Mouse (Mus musculus) thymus, adult 2 months (tissue): ENCODE data around the gene Adora3. TPM values are rescaled to one million over a fixed set of nuclear protein-coding genes. Genes with fewer than 3 reads are reported as not detected.
"Not testable (repeated sequence)": the region's sequence is repeated elsewhere in the genome, so short reads cannot be mapped to it uniquely, and the experiment has no call there.

Experiments
- DNase-seq: peaks from one replicate; pipeline ENCODE4 v3.0.0; 2021
- H3K27ac ChIP-seq: fragments of 200-500 bp; 2 replicates; pipeline ENCODE4 v1.5.1; 2012; ENCODE audit warnings: low read length, control low read depth; ENCODE audit not compliant: control insufficient read depth, insufficient read depth
- H3K27me3 ChIP-seq: fragments of 200-500 bp; 2 replicates; pipeline ENCODE4 v1.6.1; 2012; ENCODE audit warnings: mild to moderate bottlenecking, low read length, moderate library complexity, mixed read lengths; ENCODE audit not compliant: control insufficient read depth, insufficient read depth
- H3K36me3 ChIP-seq: fragments of 200-500 bp; 2 replicates; pipeline ENCODE4 v1.6.1; 2012; ENCODE audit warnings: mild to moderate bottlenecking, low read length, moderate library complexity; ENCODE audit not compliant: control insufficient read depth, insufficient read depth
- H3K4me1 ChIP-seq: fragments of 200-500 bp; replicated peaks from 2 replicates; pipeline ENCODE4 v1.6.1; 2012; ENCODE audit warnings: low read length; ENCODE audit not compliant: control insufficient read depth, insufficient read depth
- H3K4me3 ChIP-seq: fragments of 200-500 bp; 2 replicates; pipeline ENCODE4 v1.5.1; 2012; ENCODE audit warnings: mild to moderate bottlenecking, low read length, control low read depth, moderate library complexity; ENCODE audit not compliant: control insufficient read depth, insufficient read depth
- CTCF ChIP-seq: fragments of 200-500 bp; IDR thresholded peaks from 2 replicates; pipeline ENCODE4 v1.5.1; 2012; ENCODE audit warnings: mild to moderate bottlenecking, control low read depth, low read length, moderate library complexity, borderline replicate concordance; ENCODE audit not compliant: control insufficient read depth, poor library complexity, insufficient read depth; ENCODE audit errors: extremely low read depth
- POLR2A ChIP-seq: fragments of 200-500 bp; IDR thresholded peaks from 2 replicates; pipeline ENCODE4 v1.6.1; 2012; ENCODE audit warnings: mild to moderate bottlenecking, low read length, control low read depth, moderate library complexity; ENCODE audit not compliant: control insufficient read depth, poor library complexity, insufficient read depth; ENCODE audit errors: extremely low read depth
- WGBS: fragments of 180-500 bp; shearing (Covaris S2); methylation state at CpG from one replicate; pipeline ENCODE4 v1.1.7; 2018; 5-methylcytosine and 5-hydroxymethylcytosine counted together
- polyA plus RNA-seq: library from polyadenylated mRNA; depleted of rRNA; stranded (reverse); fragments of >200 nt; gene quantifications from 2 replicates; pipeline ENCODE4 v1.2.3, GENCODE M21; 2012

Adora3 gene
- polyA plus RNA-seq, 1 experiment, result 0.90 TPM

DNA sequence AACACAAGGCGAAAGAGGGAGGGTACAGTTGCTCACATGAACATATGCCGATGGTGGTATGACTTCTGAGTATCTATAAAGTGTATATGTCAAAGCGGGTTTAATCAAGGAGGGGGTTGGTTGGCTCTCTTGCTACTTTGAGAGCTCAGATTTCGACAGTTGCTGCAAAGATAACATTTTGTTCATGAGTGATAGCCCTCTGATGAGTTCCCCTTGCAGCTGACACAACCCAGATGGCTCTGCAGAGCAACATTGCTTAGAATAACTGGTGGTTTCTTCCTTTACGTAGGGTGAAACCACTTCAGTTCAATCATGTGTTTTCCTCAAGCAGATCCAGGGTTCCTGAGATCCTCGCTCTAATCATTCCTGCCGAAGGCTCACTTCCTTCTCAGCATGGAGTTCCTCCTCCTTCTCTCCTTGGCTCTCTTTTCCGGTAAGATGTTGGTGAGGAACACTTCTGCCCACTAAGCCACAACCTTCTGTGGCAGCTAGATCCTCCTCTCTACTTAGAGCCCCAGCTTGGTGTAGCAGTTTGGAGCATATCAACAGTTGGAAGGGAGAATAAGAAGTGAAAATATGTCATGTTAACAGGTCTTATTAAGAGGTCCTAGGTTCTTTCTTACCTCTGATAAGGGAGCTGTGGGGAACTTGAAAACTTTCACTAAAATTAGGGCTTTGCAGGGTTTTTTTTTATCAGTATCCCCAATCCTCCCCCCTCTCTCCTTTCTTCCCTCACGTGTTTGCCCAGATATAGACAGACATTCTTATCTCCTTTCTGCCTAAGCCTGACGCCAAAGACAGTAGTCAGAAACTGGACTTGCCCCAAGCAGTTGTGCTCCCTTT, 43.4 kb downstream of the Adora3 start:
- no peaks in the 10 kb centered on the region for H3K27me3 ChIP-seq
- TF ChIP-seq POLR2A, result no peak
- no peak for TF ChIP-seq CTCF
- H3K4me3 ChIP-seq, result no peak overlapping the region
- H3K36me3 ChIP-seq, result no peaks in the 10 kb centered on the region
- no peak overlapping the region for H3K27ac ChIP-seq
- WGBS, result 17% methylated on average over 10 of the region's 10 CpGs
- no peak for DNase-seq
- peaks cover 17% of the 10 kb centered on the region for H3K4me1 ChIP-seq

DNA sequence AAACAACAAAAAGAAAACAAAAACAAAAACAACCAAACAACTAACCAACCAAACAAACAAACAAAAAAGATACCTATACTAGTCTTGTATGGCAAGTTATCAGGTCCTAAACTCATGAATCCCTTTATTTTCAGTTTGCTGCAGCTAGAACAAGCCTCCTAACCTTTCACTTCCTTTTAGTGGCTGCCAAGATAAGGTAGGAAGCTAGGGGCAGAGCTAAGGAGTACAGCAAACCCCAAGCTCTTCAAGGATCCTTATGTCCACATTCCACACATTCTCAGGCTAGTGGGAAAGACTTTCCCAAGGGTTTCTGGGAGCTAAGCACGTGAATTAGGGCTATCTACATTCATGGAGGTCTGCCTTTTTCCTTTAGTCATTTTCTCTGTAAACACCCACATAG, 44.6 kb downstream of the Adora3 start:
- Histone ChIP-seq H3K27me3 (no peaks in the 10 kb centered on the region), H3K4me3 (no peak overlapping the region), H3K27ac (no peak overlapping the region), H3K4me1 (peaks cover 14% of the 10 kb centered on the region), H3K36me3 (no peaks in the 10 kb centered on the region)
- DNase-seq, result no peak
- TF ChIP-seq POLR2A (no peak), CTCF (no peak)
- WGBS, result 74% methylated on average over 1 of the region's 1 CpGs

DNA sequence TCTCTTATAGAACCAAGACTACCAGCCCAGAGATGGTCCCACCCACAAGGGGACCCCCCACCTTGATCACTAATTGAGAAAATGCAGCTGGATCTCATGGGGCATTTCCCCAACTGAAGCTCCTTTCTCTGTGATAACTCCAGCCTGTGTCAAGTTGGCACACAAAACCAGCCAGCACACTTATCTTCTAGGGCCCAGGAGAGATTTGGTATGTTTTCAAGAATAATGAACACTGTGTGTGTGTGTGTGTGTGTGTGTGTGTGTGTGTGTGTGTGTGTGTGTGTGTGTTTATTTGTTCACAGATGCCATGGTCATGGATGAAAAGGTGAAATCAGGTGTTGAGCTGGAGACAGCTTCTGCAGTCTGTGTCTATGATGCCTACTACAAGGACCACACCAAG, 45.8 kb downstream of the Adora3 start:
- not testable (repeated sequence) for H3K4me3 ChIP-seq, H3K36me3 ChIP-seq, H3K4me1 ChIP-seq, H3K27ac ChIP-seq, DNase-seq, H3K27me3 ChIP-seq

DNA sequence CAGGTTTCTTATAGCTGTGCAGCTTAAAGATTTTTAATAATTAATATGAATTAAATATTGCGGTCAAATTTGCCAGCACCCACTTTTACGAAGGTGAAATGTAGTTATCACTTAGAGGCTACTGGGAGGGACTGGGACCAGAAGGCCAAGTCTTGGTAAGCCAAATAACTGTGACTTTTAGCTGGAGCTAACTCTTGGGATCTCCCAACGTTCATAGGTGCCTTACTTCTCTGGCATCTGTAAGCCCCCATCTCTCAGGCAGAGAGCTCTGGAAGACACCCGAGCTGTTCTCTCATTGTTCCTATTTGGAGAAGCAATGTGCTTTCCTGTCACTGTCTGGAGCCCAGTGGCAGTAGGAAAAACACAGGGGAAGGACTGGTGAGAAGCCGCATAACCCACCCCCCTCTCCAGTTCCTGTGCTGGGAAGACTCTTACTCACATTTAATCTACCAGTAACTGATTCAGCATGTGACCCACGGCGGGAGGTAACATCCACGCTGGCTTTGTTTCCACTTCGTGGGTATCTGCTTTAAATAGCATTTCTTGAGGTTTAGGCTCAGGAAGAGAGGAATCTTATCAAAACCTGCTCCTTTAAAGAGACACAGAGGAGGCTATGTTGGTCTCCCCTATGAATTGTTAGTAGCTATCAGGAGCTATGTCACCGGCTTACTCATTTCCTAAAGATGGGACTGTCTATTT, 47.1 kb downstream of the Adora3 start:
- no peak for TF ChIP-seq CTCF
- TF ChIP-seq POLR2A, result no peak
- H3K27me3 ChIP-seq, result no peaks in the 10 kb centered on the region
- no peaks in the 10 kb centered on the region for H3K36me3 ChIP-seq
- H3K4me3 ChIP-seq, result no peak overlapping the region
- WGBS, result 37% methylated on average over 10 of the region's 10 CpGs
- no peak overlapping the region for H3K27ac ChIP-seq
- no peak for DNase-seq
- peaks cover 4% of the 10 kb centered on the region for H3K4me1 ChIP-seq

DNA sequence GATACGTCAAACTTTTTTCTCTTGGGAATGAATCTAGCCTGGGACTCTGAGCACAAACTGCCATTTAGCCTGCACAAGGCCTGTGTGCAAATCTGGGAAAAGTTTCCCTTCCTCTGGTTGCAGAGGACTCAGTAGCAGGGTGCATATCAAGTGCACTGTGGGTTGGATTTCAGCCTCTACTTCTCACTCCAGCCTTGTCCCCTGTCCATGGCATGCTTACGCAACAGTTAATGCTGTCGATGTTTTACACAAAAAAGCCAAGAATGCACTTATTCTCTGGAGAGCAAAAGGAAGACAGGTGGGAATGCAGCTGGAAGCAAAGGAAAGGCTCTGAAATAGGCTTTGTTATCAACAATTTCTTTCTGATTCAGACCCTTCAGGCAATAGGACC, 47.7 kb downstream of the Adora3 start:
- DNase-seq, result no peak
- WGBS, result 63% methylated on average over 3 of the region's 3 CpGs

DNA sequence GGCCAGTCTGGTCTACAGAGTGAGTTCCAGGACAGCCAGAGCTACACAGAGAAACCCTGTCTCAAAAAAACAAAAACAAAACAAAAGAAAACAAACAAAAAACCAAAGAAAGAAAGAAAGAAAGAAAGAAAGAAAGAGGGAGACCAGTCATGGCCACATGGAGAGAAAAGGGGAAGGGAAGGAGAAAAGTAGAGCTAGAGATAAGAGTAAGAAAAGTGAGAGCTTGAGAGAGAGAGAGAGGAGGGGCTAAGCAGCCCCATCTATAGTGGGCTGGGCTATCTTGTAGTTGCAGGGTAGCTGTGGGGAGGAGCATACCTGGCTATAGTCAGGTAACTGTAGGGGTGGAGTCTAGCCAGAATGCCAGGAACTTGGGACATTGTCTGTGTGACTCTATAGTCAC, 50.1 kb downstream of the Adora3 start:
- H3K27ac ChIP-seq, H3K4me3 ChIP-seq, H3K4me1 ChIP-seq, H3K27me3 ChIP-seq, DNase-seq, H3K36me3 ChIP-seq: not testable (repeated sequence)

More for the DNA sequence above, 47.7 kb downstream of the Adora3 start:
- H3K4me3 ChIP-seq, result no peak overlapping the region
- H3K4me1 ChIP-seq, result peaks cover 4% of the 10 kb centered on the region
- H3K27ac ChIP-seq, result no peak overlapping the region
- no peaks in the 10 kb centered on the region for H3K36me3 ChIP-seq
- no peaks in the 10 kb centered on the region for H3K27me3 ChIP-seq
- TF ChIP-seq CTCF (no peak), POLR2A (no peak)

DNA sequence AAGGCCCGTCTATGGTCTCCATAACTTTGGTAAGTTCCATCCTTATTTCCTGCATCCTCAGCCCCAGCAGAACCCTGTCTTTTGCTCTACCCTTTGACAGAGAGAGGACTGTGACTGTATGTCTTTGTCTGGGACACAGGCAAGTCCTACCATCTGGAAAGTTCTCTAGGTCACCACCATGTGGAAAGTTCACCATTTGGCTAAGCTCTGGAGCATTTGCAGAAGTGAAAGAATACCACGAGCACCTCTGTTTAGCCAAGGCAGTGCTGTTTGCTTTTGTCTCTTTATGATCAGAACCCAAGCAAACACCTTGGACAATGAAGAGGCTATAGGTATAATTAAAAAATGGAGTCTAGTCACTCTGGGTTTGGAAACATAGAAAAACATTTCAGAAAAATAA, 51.3 kb downstream of the Adora3 start:
- DNase-seq, result no peak
- TF ChIP-seq CTCF (no peak), POLR2A (no peak)
- H3K27ac ChIP-seq, result no peak overlapping the region
- no peak overlapping the region for H3K4me3 ChIP-seq
- 78% methylated on average over 2 of the region's 2 CpGs for whole genome bisulfite sequencing
- peaks cover 2% of the 10 kb centered on the region; the same call in 1 of the 2 replicates for H3K4me1 ChIP-seq
- H3K36me3 ChIP-seq, result no peaks in the 10 kb centered on the region
- no peaks in the 10 kb centered on the region for H3K27me3 ChIP-seq
